Comparison of ENCODE assay signal across 9 mouse cellular contexts in genomic region chr2:18698663-18699385, GRCm38 (mm10). TPM values are rescaled to one million over a fixed set of nuclear protein-coding genes. Genes with fewer than 3 reads are reported as not detected.
DNase-seq lines count a peak whose midpoint lies in the region; ATAC-seq and TF ChIP-seq lines count a peak whose summit lies in the region.
"Had no signal": no experiment of that assay in that cellular context is flagged by ENCODE, and none has a peak within 500 bp of the region (broad histone marks: within the 10 kb centered on the region; RNA-seq: fewer than 3 reads in every experiment).

No protein-coding gene starts in this region.

- under 1% methylated on average over 56 of the region's 56 CpGs for WGBS in heart, embryonic 14.5 days
- WGBS in limb, embryonic 14.5 days = under 1% methylated on average over 43 of the region's 56 CpGs
- under 1% methylated on average over 55 of the region's 56 CpGs for WGBS in neural tube, embryonic 11.5 days

- peaks cover 73% of the 10 kb centered on the region for H3K27me3 ChIP-seq in heart, embryonic 14.5 days (ENCODE audit: control insufficient read depth, insufficient read depth, low read length)
- H3K27me3 ChIP-seq in limb, embryonic 14.5 days (ENCODE audit: control insufficient read depth, insufficient read depth, low read length) = peaks cover 73% of the 10 kb centered on the region
- H3K27me3 ChIP-seq in neural tube, embryonic 11.5 days (ENCODE audit: control insufficient read depth, insufficient read depth, low read length) = peaks cover 60% of the 10 kb centered on the region
- H3K27me3 ChIP-seq: CH12.LX had no signal

- peak overlapping the region; percentile 9 to 35; a peak in 3 of 4 replicates for H3K4me3 ChIP-seq in heart, embryonic 14.5 days (ENCODE audit: control insufficient read depth in 1 of 2, insufficient read depth in 1 of 2, low read depth in 1 of 2, low read length in 2 of 2)
- H3K4me3 ChIP-seq in limb, embryonic 14.5 days (replicated peaks; ENCODE audit: low read length) = 0 out of 2 replicates have a peak overlapping the region, but pooled peaks have one; percentile 10
- peak overlapping the region; percentile 12; the same call in 1 of the 2 replicates for H3K4me3 ChIP-seq in neural tube, embryonic 11.5 days (ENCODE audit: low read depth, low read length)

- no peak overlapping the region for H3K9ac ChIP-seq in heart, embryonic 14.5 days (ENCODE audit: low read length)
- no peak overlapping the region for H3K9ac ChIP-seq in limb, embryonic 14.5 days (ENCODE audit: low read depth, low read length, severe bottlenecking)
- no peak overlapping the region for H3K9ac ChIP-seq in neural tube, embryonic 11.5 days (ENCODE audit: low read length)

- peaks cover 4 to 10% of the 10 kb centered on the region in 2 experiments; a peak in 3 of 4 replicates for H3K4me1 ChIP-seq in heart, embryonic 14.5 days (ENCODE audit: control insufficient read depth in 2 of 2, insufficient read depth in 2 of 2, low read length in 2 of 2)
- H3K4me1 ChIP-seq in limb, embryonic 14.5 days (ENCODE audit: control insufficient read depth, insufficient read depth, low read length) = peaks cover 5% of the 10 kb centered on the region; the same call in 1 of the 2 replicates
- H3K4me1 ChIP-seq in neural tube, embryonic 11.5 days (ENCODE audit: control insufficient read depth, insufficient read depth, low read length) = no peaks in the 10 kb centered on the region

- no peaks in the 10 kb centered on the region for H3K9me3 ChIP-seq in heart, embryonic 14.5 days (ENCODE audit: control insufficient read depth, low read length)
- no peaks in the 10 kb centered on the region for H3K9me3 ChIP-seq in limb, embryonic 14.5 days (ENCODE audit: control insufficient read depth, low read length)
- no peaks in the 10 kb centered on the region for H3K9me3 ChIP-seq in neural tube, embryonic 11.5 days (ENCODE audit: control insufficient read depth, low read length)

- H3K27ac ChIP-seq in heart, embryonic 14.5 days (replicated peaks in 1 of 2; ENCODE audit: control insufficient read depth in 1 of 2, insufficient read depth in 1 of 2, low read depth in 2 of 2, low read length in 2 of 2) = no peak overlapping the region
- no peak overlapping the region for H3K27ac ChIP-seq in limb, embryonic 14.5 days (replicated peaks; ENCODE audit: low read depth, low read length)
- H3K27ac ChIP-seq in neural tube, embryonic 11.5 days (ENCODE audit: low read depth, low read length) = no peak overlapping the region

- 0 out of 2 replicates have a peak, but pooled peaks have one; percentile 49 for ATAC-seq in heart, embryonic 14.5 days (ENCODE audit: insufficient number of reproducible peaks, insufficient read depth, low FRiP score, low read depth)
- no peak for ATAC-seq in limb, embryonic 14.5 days (ENCODE audit: low FRiP score, low read depth)
- no peak for ATAC-seq in neural tube, embryonic 11.5 days (ENCODE audit: insufficient read depth, low FRiP score, low TSS enrichment)

- no peak for TF ChIP-seq POLR2A in limb, embryonic 14.5 days (IDR thresholded peaks at IDR 0.05; ENCODE audit: borderline replicate concordance, extremely low read depth, insufficient read depth, insufficient read length)

- no peaks in the 10 kb centered on the region for H3K36me3 ChIP-seq in heart, embryonic 14.5 days (ENCODE audit: control insufficient read depth, insufficient read depth, low read length)
- H3K36me3 ChIP-seq in limb, embryonic 14.5 days (ENCODE audit: control insufficient read depth, insufficient read depth, low read length) = no peaks in the 10 kb centered on the region
- H3K36me3 ChIP-seq in neural tube, embryonic 11.5 days (ENCODE audit: control insufficient read depth, insufficient read depth, low read length) = no peaks in the 10 kb centered on the region

- intact Hi-C loops in left cerebral cortex, postnatal 25 days (cut with DNase I) = loop anchor here (10.0 kb wide), 1 partner anchor 646 kb away; no protein-coding TSS in a partner anchor

- peak overlapping the region; percentile 56 for H3K4me2 ChIP-seq in heart, embryonic 14.5 days (ENCODE audit: low read length)
- H3K4me2 ChIP-seq in limb, embryonic 14.5 days (replicated peaks; ENCODE audit: low read depth, low read length, severe bottlenecking) = no peak overlapping the region
- H3K4me2 ChIP-seq in neural tube, embryonic 11.5 days (ENCODE audit: low read depth) = no peak overlapping the region

- DNase-seq in cerebellum, postnatal 25 days = peak; percentile 28 to 40
- DNase-seq in cerebellum, adult 11 months = no peak
- DNase-seq in thymus, postnatal 14 days = peak; percentile 14
- DNase-seq in thymus, adult 18-20 months = no peak
- DNase-seq in limb, embryonic 14.5 days (ENCODE audit: low spot score) = no peak
- DNase-seq in neural tube, embryonic 11.5 days (ENCODE audit: low spot score) = peak; percentile 65
- DNase-seq in left cerebral cortex, postnatal 25 days (ENCODE audit: low spot score in 2 of 2) = no peak

RNA-seq across cellular contexts. Expression of gene Spag6, which starts 5.0 kb away (rescaled TPM):
- polyA plus RNA-seq in heart, embryonic 14.5 days (2014; fragmentation: Nextera tagmentation; extraction: Ambion mirVana) = 0.32 TPM in 1 of 2 replicates, not detected in the other
- 0.03 and 0.48 TPM in 2 replicates for polyA plus RNA-seq in limb, embryonic 14.5 days (2012; rRNA removed)
- 0.15 TPM in 1 of 2 replicates, not detected in the other for polyA plus RNA-seq in limb, embryonic 14.5 days (2014; fragmentation: Nextera tagmentation; extraction: Ambion mirVana)
- polyA plus RNA-seq in neural tube, embryonic 11.5 days (2014; fragmentation: Nextera tagmentation; extraction: Ambion mirVana) = 0.21 and 0.37 TPM in 2 replicates
- total RNA-seq in left cerebral cortex, postnatal 25 days (2021) = 1 to 10 TPM; 5.4 to 6.0 TPM

RNA-seq across cellular contexts. Expression of gene Bmi1, which starts 22.0 kb away (rescaled TPM):
- polyA plus RNA-seq in heart, embryonic 14.5 days (2014; fragmentation: Nextera tagmentation; extraction: Ambion mirVana) = 17.7 and 19.6 TPM in 2 replicates
- polyA plus RNA-seq in limb, embryonic 14.5 days (2012; rRNA removed) = 39.6 and 43.7 TPM in 2 replicates
- 28.5 and 34.0 TPM in 2 replicates for polyA plus RNA-seq in limb, embryonic 14.5 days (2014; fragmentation: Nextera tagmentation; extraction: Ambion mirVana)
- polyA plus RNA-seq in neural tube, embryonic 11.5 days (2014; fragmentation: Nextera tagmentation; extraction: Ambion mirVana) = 37.5 and 43.8 TPM in 2 replicates
- 10 to 100 TPM; 43.9 to 46.6 TPM for total RNA-seq in left cerebral cortex, postnatal 25 days (2021)

RNA-seq across cellular contexts. Expression of gene Commd3, which starts 26.6 kb away (rescaled TPM):
- 206 TPM in 2 replicates for polyA plus RNA-seq in heart, embryonic 14.5 days (2014; fragmentation: Nextera tagmentation; extraction: Ambion mirVana)
- polyA plus RNA-seq in limb, embryonic 14.5 days (2012; rRNA removed) = 116 and 146 TPM in 2 replicates
- 233 and 244 TPM in 2 replicates for polyA plus RNA-seq in limb, embryonic 14.5 days (2014; fragmentation: Nextera tagmentation; extraction: Ambion mirVana)
- polyA plus RNA-seq in neural tube, embryonic 11.5 days (2014; fragmentation: Nextera tagmentation; extraction: Ambion mirVana) = 145 and 171 TPM in 2 replicates
- total RNA-seq in left cerebral cortex, postnatal 25 days (2021) = 10 to 100 TPM; 84.9 to 92.7 TPM

Comparison
In these comparisons a context has a peak if more than half of its experiments do, and no peak if none do; other contexts are left out.
1. DNase-seq: peak in cerebellum, postnatal 25 days (2 of 2), thymus, postnatal 14 days (single experiment) and neural tube, embryonic 11.5 days (single experiment); none in cerebellum, adult 11 months (single experiment), thymus, adult 18-20 months (0 of 2), limb, embryonic 14.5 days (single experiment) and left cerebral cortex, postnatal 25 days (0 of 2).
2. Peak in every context shown above with its lines, with median percentiles within 50 percentile points of each other: H3K4me3 ChIP-seq.